Mouse (Mus musculus) heart, embryonic 14.5 days (tissue): ENCODE measurements around the gene Irx4. TPM values are rescaled to one million over a fixed set of nuclear protein-coding genes. Genes with fewer than 3 reads are reported as not detected.

Source experiments
- ATAC-seq: fragments of 200-750 bp; cut with Nextera tagmentation; 2 replicates; pipeline ENCODE4 v1.8.0; 2017; ENCODE audit warnings: low read depth, moderate TSS enrichment; ENCODE audit not compliant: insufficient number of reproducible peaks, insufficient read depth, low FRiP score
- H3K27ac ChIP-seq, 2 experiments: fragments of 200-500 bp in 1 of 2; fragments of 300-500 bp in 1 of 2; sonication (generic) in 1 of 2; replicated peaks in 1 of 2; 2 replicates each; pipeline ENCODE4 v1.5.1; 2012 to 2014; ENCODE audit warnings: low read depth in 2 of 2, low read length in 2 of 2, control low read depth in 1 of 2, mild to moderate bottlenecking in 1 of 2, mixed read lengths in 1 of 2; ENCODE audit not compliant: control insufficient read depth in 1 of 2, insufficient read depth in 1 of 2
- H3K27me3 ChIP-seq: fragments of 300-500 bp; sonication (generic); 2 replicates; pipeline ENCODE4 v1.6.1; 2014; ENCODE audit warnings: mild to moderate bottlenecking, low read length, control low read depth; ENCODE audit not compliant: control insufficient read depth, insufficient read depth
- H3K36me3 ChIP-seq: fragments of 300-500 bp; sonication (generic); 2 replicates; pipeline ENCODE4 v1.6.1; 2014; ENCODE audit warnings: mild to moderate bottlenecking, control low read depth, low read length, mixed read lengths; ENCODE audit not compliant: control insufficient read depth, insufficient read depth
- H3K4me1 ChIP-seq, 2 experiments: fragments of 200-500 bp in 1 of 2; fragments of 300-500 bp in 1 of 2; sonication (generic) in 1 of 2; 2 replicates each; pipeline ENCODE4 v1.6.1; 2012 to 2014; ENCODE audit warnings: low read length in 2 of 2, control low read depth in 1 of 2, mixed read lengths in 1 of 2; ENCODE audit not compliant: control insufficient read depth in 2 of 2, insufficient read depth in 2 of 2
- H3K4me2 ChIP-seq: fragments of 300-500 bp; sonication (generic); 2 replicates; pipeline ENCODE4 v1.6.1; 2014; ENCODE audit warnings: mild to moderate bottlenecking, low read length
- H3K4me3 ChIP-seq, 2 experiments: fragments of 200-500 bp in 1 of 2; fragments of 300-500 bp in 1 of 2; sonication (generic) in 1 of 2; 2 replicates each; pipeline ENCODE4 v1.5.1; 2012 to 2014; ENCODE audit warnings: low read length in 2 of 2, mild to moderate bottlenecking in 2 of 2, control low read depth in 1 of 2, low read depth in 1 of 2, moderate library complexity in 1 of 2; ENCODE audit not compliant: control insufficient read depth in 1 of 2, insufficient read depth in 1 of 2
- H3K9ac ChIP-seq: fragments of 300-500 bp; sonication (generic); 2 replicates; pipeline ENCODE4 v1.6.1; 2014; ENCODE audit warnings: mild to moderate bottlenecking, low read length
- H3K9me3 ChIP-seq: fragments of 300-500 bp; sonication (generic); 2 replicates; pipeline ENCODE4 v1.6.1; 2016; ENCODE audit warnings: low read length, control low read depth; ENCODE audit not compliant: control insufficient read depth
- WGBS: fragments of 180-500 bp; shearing (Covaris S2); extraction: QIAGEN DNeasy Blood & Tissue Kit; methylation state at CpG from one replicate; pipeline ENCODE4 v1.1.7; 2014; 5-methylcytosine and 5-hydroxymethylcytosine counted together
- polyA plus RNA-seq: library from polyadenylated mRNA; unstranded; fragments of >200 nt; fragmentation: Nextera tagmentation; extraction: Ambion mirVana; gene quantifications from 2 replicates; pipeline ENCODE4 v1.2.1, GENCODE M21; 2014

The Irx4 gene
- polyA plus RNA-seq: 43.3 and 47.3 TPM in 2 replicates

- peak; percentile 33; the same call in 1 of the 2 replicates for ATAC-seq
- peak within 1 kb of the TSS; percentile 96 for H3K9ac ChIP-seq
- no peaks in the 10 kb centered on the region for H3K9me3 ChIP-seq
- H3K36me3 ChIP-seq: peaks cover 7% of the 10 kb centered on the region; the same call in 1 of the 2 replicates
- peaks cover 67% of the 10 kb centered on the region for H3K27me3 ChIP-seq
- H3K4me1 ChIP-seq: peaks cover 18 to 43% of the 10 kb centered on the region in 2 experiments
- H3K4me3 ChIP-seq: peak within 1 kb of the TSS; percentile 67 to 82
- WGBS: under 1% methylated on average over 77 of the region's 86 CpGs
- peak within 1 kb of the TSS; percentile 97 for H3K27ac ChIP-seq
- peak within 1 kb of the TSS; percentile 85 for H3K4me2 ChIP-seq
Observed at GRCm38 (mm10) chr13:73260354-73261035, at the start of gene Irx4. TSS of gene Irx4 (plus strand) at chr13:73260479.

- peaks cover 10% of the 10 kb centered on the region for H3K9me3 ChIP-seq
- no peak overlapping the region for H3K4me3 ChIP-seq
- no peak overlapping the region for H3K4me2 ChIP-seq
- 55% methylated on average over 10 of the region's 10 CpGs for WGBS
- no peak overlapping the region for H3K9ac ChIP-seq
- ATAC-seq: no peak
- no peaks in the 10 kb centered on the region for H3K27me3 ChIP-seq
- no peaks in the 10 kb centered on the region for H3K4me1 ChIP-seq
- H3K36me3 ChIP-seq: no peaks in the 10 kb centered on the region
- no peak overlapping the region for H3K27ac ChIP-seq
Observed at GRCm38 (mm10) chr13:73214301-73214700, 46.0 kb upstream of the Irx4 start.

GRCm38 (mm10) chr13:73236461-73236860 lies 23.8 kb upstream of the Irx4 start:
- no peaks in the 10 kb centered on the region for H3K27me3 ChIP-seq
- H3K9ac ChIP-seq: no peak overlapping the region
- no peaks in the 10 kb centered on the region for H3K4me1 ChIP-seq
- H3K36me3 ChIP-seq: no peaks in the 10 kb centered on the region
- no peak overlapping the region for H3K27ac ChIP-seq
- WGBS: 55% methylated on average over 8 of the region's 8 CpGs
- no peak for ATAC-seq
- no peaks in the 10 kb centered on the region for H3K9me3 ChIP-seq
- no peak overlapping the region for H3K4me3 ChIP-seq
- H3K4me2 ChIP-seq: no peak overlapping the region

GRCm38 (mm10) chr13:73239191-73239746 lies 21.0 kb upstream of the Irx4 start:
- Histone ChIP-seq H3K4me1 (no peaks in the 10 kb centered on the region), H3K9me3 (peaks cover 6% of the 10 kb centered on the region), H3K27me3 (no peaks in the 10 kb centered on the region), H3K27ac (no peak overlapping the region), H3K4me2 (no peak overlapping the region), H3K4me3 (no peak overlapping the region), H3K36me3 (no peaks in the 10 kb centered on the region), H3K9ac (no peak overlapping the region)
- ATAC-seq: no peak
- 82% methylated on average over 4 of the region's 4 CpGs for WGBS

- no peaks in the 10 kb centered on the region for H3K27me3 ChIP-seq
- no peak overlapping the region for H3K9ac ChIP-seq
- H3K9me3 ChIP-seq: peaks cover 6% of the 10 kb centered on the region
- H3K4me1 ChIP-seq: no peaks in the 10 kb centered on the region
- H3K27ac ChIP-seq: no peak overlapping the region
- no peak overlapping the region for H3K4me2 ChIP-seq
- no peaks in the 10 kb centered on the region for H3K36me3 ChIP-seq
- ATAC-seq: no peak
- WGBS: 94% methylated on average over 5 of the region's 5 CpGs
- H3K4me3 ChIP-seq: no peak overlapping the region
Observed at GRCm38 (mm10) chr13:73242556-73242955, 17.7 kb upstream of the Irx4 start.

GRCm38 (mm10) chr13:73246961-73247360 lies 13.3 kb upstream of the Irx4 start:
- no peak for ATAC-seq
- Histone ChIP-seq H3K27me3 (0 out of 2 replicates have a peak, but pooled peaks cover under 1% of the 10 kb centered on the region), H3K4me2 (no peak overlapping the region), H3K9ac (no peak overlapping the region), H3K4me3 (no peak overlapping the region), H3K27ac (no peak overlapping the region), H3K4me1 (no peaks in the 10 kb centered on the region), H3K9me3 (peaks cover 6% of the 10 kb centered on the region), H3K36me3 (no peaks in the 10 kb centered on the region)
- 74% methylated on average over 4 of the region's 4 CpGs for WGBS

- H3K9ac ChIP-seq: no peak overlapping the region
- H3K36me3 ChIP-seq: no peaks in the 10 kb centered on the region
- H3K4me1 ChIP-seq: no peaks in the 10 kb centered on the region
- H3K4me2 ChIP-seq: no peak overlapping the region
- H3K4me3 ChIP-seq: no peak overlapping the region
- 36% methylated on average over 7 of the region's 7 CpGs for WGBS
- no peak for ATAC-seq
- 0 out of 2 replicates have a peak, but pooled peaks cover 3% of the 10 kb centered on the region for H3K27me3 ChIP-seq
- no peak overlapping the region for H3K27ac ChIP-seq
- H3K9me3 ChIP-seq: no peaks in the 10 kb centered on the region
Observed at GRCm38 (mm10) chr13:73251222-73251621, 9.1 kb upstream of the Irx4 start.
